Comparison of ENCODE assay signal across 20 mouse cellular contexts in the genomic region with DNA sequence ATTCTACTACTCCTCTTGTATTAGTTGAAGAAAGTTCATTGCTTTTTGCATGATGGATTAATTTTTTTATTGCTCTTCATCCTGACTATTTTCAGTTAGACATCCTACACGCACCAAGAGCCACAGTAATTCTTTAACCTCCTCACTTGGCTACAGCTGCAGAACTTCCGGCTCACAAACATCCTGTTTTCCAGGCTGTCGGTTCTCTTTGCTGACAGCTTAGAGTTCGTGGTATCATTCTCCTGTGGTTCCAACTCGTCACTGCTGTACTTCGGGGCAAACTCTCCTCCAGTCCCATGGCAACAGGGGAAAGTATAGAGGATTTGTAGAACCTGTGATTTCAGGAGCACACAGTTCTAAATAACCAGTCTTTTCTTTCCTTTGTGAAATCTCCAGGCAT. TPM values are rescaled to one million over a fixed set of nuclear protein-coding genes. Genes with fewer than 3 reads are reported as not detected.
A peak's percentile ranks its signal among the peaks of the same experiment; 100 is the strongest.
DNase-seq lines count a peak whose midpoint lies in the region; ATAC-seq lines count a peak whose summit lies in the region.
"Had no signal": no experiment of that assay in that cellular context is flagged by ENCODE, and none has a peak within 500 bp of the region (broad histone marks: within the 10 kb centered on the region; RNA-seq: fewer than 3 reads in every experiment).

No protein-coding gene starts in this region.

- no peak overlapping the region for H3K4me2 ChIP-seq in kidney, embryonic 15.5 days
- H3K4me2 ChIP-seq: midbrain, embryonic 15.5 days; neural tube, embryonic 13.5 days had no signal

- no peaks in the 10 kb centered on the region for H3K27me3 ChIP-seq in kidney, embryonic 15.5 days
- H3K27me3 ChIP-seq: midbrain, embryonic 15.5 days; neural tube, embryonic 13.5 days had no signal

- DNase-seq in kidney, adult 8-10 months = no peak
- peak; percentile 7 for DNase-seq in lung, postnatal 14 days
- peak; percentile 25 for DNase-seq in thymus, postnatal 14 days
- DNase-seq in left cerebral cortex, adult 9 months (ENCODE audit: low spot score in 2 of 2) = no peak
- DNase-seq in cerebellum, postnatal 4 days (ENCODE audit: low spot score in 2 of 2) = no peak
- DNase-seq: cerebellum, adult 8-10 months; retina, postnatal 1 day had no signal

- no peak overlapping the region for H3K4me3 ChIP-seq in kidney, embryonic 15.5 days (replicated peaks)
- H3K4me3 ChIP-seq: embryonic facial prominence, embryonic 10.5 days; midbrain, embryonic 15.5 days; neural tube, embryonic 13.5 days had no signal

- H3K27ac ChIP-seq in kidney, embryonic 15.5 days = peak overlapping the region; percentile 37; the same call in 1 of the 2 replicates
- H3K27ac ChIP-seq: embryonic facial prominence, embryonic 10.5 days; midbrain, embryonic 15.5 days; neural tube, embryonic 13.5 days had no signal

- 10% methylated on average over 6 of the region's 6 CpGs for WGBS in kidney, embryonic 15.5 days

- H3K4me1 ChIP-seq in kidney, embryonic 15.5 days = peaks cover 10% of the 10 kb centered on the region; the same call in 1 of the 2 replicates
- H3K4me1 ChIP-seq: embryonic facial prominence, embryonic 10.5 days had no signal

- no peak for ATAC-seq in kidney, embryonic 15.5 days (replicated peaks; ENCODE audit: low FRiP score)
- ATAC-seq in hematopoietic stem cell, adult 5-6 weeks (replicated peaks in 1 of 2; ENCODE audit: insufficient read depth in 1 of 2, low FRiP score in 2 of 2, low TSS enrichment in 1 of 2, low read depth in 1 of 2, poor library complexity in 2 of 2, severe bottlenecking in 2 of 2) = peak; percentile 78 to 80
- ATAC-seq: midbrain, embryonic 15.5 days had no signal

- no peaks in the 10 kb centered on the region for H3K9me3 ChIP-seq in kidney, embryonic 15.5 days (replicated peaks)
- H3K9me3 ChIP-seq: embryonic facial prominence, embryonic 10.5 days; midbrain, embryonic 15.5 days; neural tube, embryonic 13.5 days had no signal

- H3K9ac ChIP-seq in kidney, embryonic 15.5 days = no peak overlapping the region
- H3K9ac ChIP-seq: midbrain, embryonic 15.5 days; neural tube, embryonic 13.5 days had no signal

- no peaks in the 10 kb centered on the region for H3K36me3 ChIP-seq in kidney, embryonic 15.5 days
- H3K36me3 ChIP-seq: embryonic facial prominence, embryonic 10.5 days; midbrain, embryonic 15.5 days; neural tube, embryonic 13.5 days had no signal

RNA-seq across cellular contexts. Expression of gene Slc17a4, which starts 16.6 kb away (rescaled TPM):
- polyA plus RNA-seq in kidney, embryonic 15.5 days (2015; fragmentation: Nextera tagmentation; extraction: Ambion mirVana) = 2.7 and 2.9 TPM in 2 replicates
- not detected in 2 replicates for total RNA-seq in hematopoietic stem cell, adult 5-6 weeks (2017)
- total RNA-seq: heart, postnatal 25 days; left cerebral cortex, adult 18-20 months had no signal
- polyA plus RNA-seq: embryonic facial prominence, embryonic 10.5 days; limb, embryonic 14.5 days; lung, embryonic 16.5 days; midbrain, embryonic 15.5 days had no signal

RNA-seq across cellular contexts. Expression of gene Slc17a1, which starts 30.7 kb away (rescaled TPM):
- polyA plus RNA-seq in kidney, embryonic 15.5 days (2015; fragmentation: Nextera tagmentation; extraction: Ambion mirVana) = 9.3 TPM in 2 replicates
- not detected in 2 replicates for total RNA-seq in hematopoietic stem cell, adult 5-6 weeks (2017)
- total RNA-seq: adrenal gland, adult 18-20 months; gastrocnemius, adult 18-20 months; heart, postnatal 25 days; left cerebral cortex, adult 18-20 months had no signal
- polyA plus RNA-seq: embryonic facial prominence, embryonic 10.5 days; large intestine, adult 2 months; lung, embryonic 16.5 days; midbrain, embryonic 15.5 days; neural tube, embryonic 13.5 days had no signal

RNA-seq across cellular contexts. Expression of gene Hist1h2ba, which starts 35.7 kb away (rescaled TPM):
- not detected in 2 replicates for polyA plus RNA-seq in kidney, embryonic 15.5 days (2015; fragmentation: Nextera tagmentation; extraction: Ambion mirVana)
- total RNA-seq in hematopoietic stem cell, adult 5-6 weeks (2017) = not detected in 2 replicates
- total RNA-seq: adrenal gland, adult 18-20 months; gastrocnemius, adult 18-20 months; heart, postnatal 25 days; left cerebral cortex, adult 18-20 months had no signal
- polyA plus RNA-seq: embryonic facial prominence, embryonic 10.5 days; large intestine, adult 2 months; limb, embryonic 14.5 days; lung, embryonic 16.5 days; midbrain, embryonic 15.5 days; neural tube, embryonic 13.5 days; spleen, adult 2 months had no signal

RNA-seq across cellular contexts. Expression of gene Hist1h2aa, which starts 36.0 kb away (rescaled TPM):
- not detected in 2 replicates for polyA plus RNA-seq in kidney, embryonic 15.5 days (2015; fragmentation: Nextera tagmentation; extraction: Ambion mirVana)
- total RNA-seq in hematopoietic stem cell, adult 5-6 weeks (2017) = not detected in 2 replicates
- total RNA-seq: adrenal gland, adult 18-20 months; gastrocnemius, adult 18-20 months; heart, postnatal 25 days; left cerebral cortex, adult 18-20 months had no signal
- polyA plus RNA-seq: embryonic facial prominence, embryonic 10.5 days; large intestine, adult 2 months; limb, embryonic 14.5 days; lung, embryonic 16.5 days; midbrain, embryonic 15.5 days; neural tube, embryonic 13.5 days; spleen, adult 2 months had no signal

RNA-seq across cellular contexts. Expression of gene Slc17a3, which starts 59.0 kb away (rescaled TPM):
- polyA plus RNA-seq in kidney, embryonic 15.5 days (2015; fragmentation: Nextera tagmentation; extraction: Ambion mirVana) = 3.4 and 4.0 TPM in 2 replicates
- not detected in 2 replicates for total RNA-seq in hematopoietic stem cell, adult 5-6 weeks (2017)
- total RNA-seq: heart, postnatal 25 days; left cerebral cortex, adult 18-20 months had no signal
- polyA plus RNA-seq: embryonic facial prominence, embryonic 10.5 days; large intestine, adult 2 months; lung, embryonic 16.5 days; midbrain, embryonic 15.5 days; neural tube, embryonic 13.5 days had no signal

Comparison
In these comparisons a context has a peak if more than half of its experiments do, and no peak if none do; other contexts are left out.
1. DNase-seq: peak in lung, postnatal 14 days (single experiment) and thymus, postnatal 14 days (single experiment); none in kidney, adult 8-10 months (0 of 2), left cerebral cortex, adult 9 months (0 of 2) and cerebellum, postnatal 4 days (0 of 2).